Comparison of ENCODE assay signal across 8 mouse cellular contexts in genomic region chr5:66745390-66745995, GRCm38 (mm10). TPM values are rescaled to one million over a fixed set of nuclear protein-coding genes. Genes with fewer than 3 reads are reported as not detected.
DNase-seq lines count a peak whose midpoint lies in the region; ATAC-seq lines count a peak whose summit lies in the region.

TSS of gene Limch1 (plus strand) at chr5:66745827.

- H3K4me3 ChIP-seq in hindbrain, embryonic 14.5 days (replicated peaks; ENCODE audit: low read length) = peak within 1 kb of the TSS; percentile 52

- ATAC-seq in hindbrain, embryonic 14.5 days (ENCODE audit: low FRiP score) = peak; percentile 84

- peak within 1 kb of the TSS; percentile 72 for H3K4me2 ChIP-seq in hindbrain, embryonic 14.5 days (replicated peaks)

- H3K36me3 ChIP-seq in hindbrain, embryonic 14.5 days (replicated peaks; ENCODE audit: control insufficient read depth, insufficient read depth) = no peaks in the 10 kb centered on the region

- peak within 1 kb of the TSS; percentile 76 for H3K27ac ChIP-seq in hindbrain, embryonic 14.5 days

- H3K4me1 ChIP-seq in hindbrain, embryonic 14.5 days (replicated peaks; ENCODE audit: control insufficient read depth, insufficient read depth, low read length) = peaks cover 23% of the 10 kb centered on the region

- peak within 1 kb of the TSS; percentile 74 for H3K9ac ChIP-seq in hindbrain, embryonic 14.5 days

- 1% methylated on average over 50 of the region's 50 CpGs for WGBS in hindbrain, embryonic 14.5 days

- peak; percentile 93 for DNase-seq in adrenal gland, postnatal 10 days
- peak; percentile 69 to 77 for DNase-seq in cerebellum, postnatal 14 days
- DNase-seq in gastrocnemius, adult 8-10 months (ENCODE audit: low spot score in 2 of 2) = peak; percentile 80 to 89
- peak; percentile 58 for DNase-seq in hindbrain, embryonic 14.5 days (ENCODE audit: low spot score)
- DNase-seq in left cerebral cortex, adult 11 months (ENCODE audit: low spot score) = peak; percentile 51
- DNase-seq in lung, postnatal 10 days = peak; percentile 81
- peak; percentile 89 for DNase-seq in skeletal muscle tissue, adult 2 months (ENCODE audit: low read depth, low spot score)
- no peak for DNase-seq in adipocyte (ENCODE audit: low spot score)

- no peaks in the 10 kb centered on the region for H3K27me3 ChIP-seq in hindbrain, embryonic 14.5 days (ENCODE audit: control insufficient read depth, insufficient read depth, low read length)

- H3K9me3 ChIP-seq in hindbrain, embryonic 14.5 days (ENCODE audit: control insufficient read depth, low read length) = no peaks in the 10 kb centered on the region

RNA-seq across cellular contexts. Expression of gene Limch1, which starts in this region (rescaled TPM):
- 100 to 1,000 TPM in 1 of 2 experiments, 10 to 100 TPM in 1; 69.5 to 100 TPM for total RNA-seq in adrenal gland, postnatal 10 days (2021)
- 100 to 1,000 TPM; 110 to 128 (median 121) TPM for total RNA-seq in gastrocnemius, adult 8-10 months (2022)
- polyA plus RNA-seq in hindbrain, embryonic 14.5 days (2014; fragmentation: Nextera tagmentation; extraction: Ambion mirVana) = 58.6 and 60.1 TPM in 2 replicates
